Mouse (Mus musculus): ENCODE data around the gene Pitpnc1. TPM values are rescaled to one million over a fixed set of nuclear protein-coding genes. Genes with fewer than 3 reads are reported as not detected.

The Pitpnc1 gene
- polyA plus RNA-seq, 1 experiment from 2014 or later = 37.1 TPM

DNA sequence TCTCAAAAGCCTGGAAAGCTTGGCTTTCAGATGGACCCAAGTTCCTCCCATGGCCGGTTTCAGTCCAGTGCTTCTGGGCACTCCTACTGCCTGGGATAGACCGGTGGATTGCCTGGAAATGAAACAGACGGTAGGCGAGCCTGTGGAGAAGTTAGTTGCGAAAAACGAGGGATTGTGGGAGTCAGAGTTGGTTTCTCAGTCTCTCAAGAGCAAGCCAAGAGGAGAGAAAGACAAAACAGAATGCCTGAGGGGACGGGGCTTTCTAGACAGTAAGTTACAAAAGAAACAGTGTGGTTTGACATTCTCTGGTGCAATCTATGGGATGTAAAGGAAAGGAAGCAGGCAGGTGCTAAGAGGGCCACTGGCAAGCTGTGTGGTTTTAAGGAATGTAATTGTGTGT lies 216.3 kb downstream of the Pitpnc1 start:
- Histone ChIP-seq H3K4me1 (peaks cover 6% of the 10 kb centered on the region), H3K27ac (no peak overlapping the region), H3K36me3 (peaks cover 59% of the 10 kb centered on the region), H3K9me3 (replicated peaks) (no peaks in the 10 kb centered on the region), H3K4me3 (no peak overlapping the region), H3K27me3 (ENCODE audit: low read depth, poor library complexity, severe bottlenecking) (no peaks in the 10 kb centered on the region)
- no peak for DNase-seq (ENCODE audit: low spot score)
- 90% methylated on average over 7 of the region's 7 CpGs for WGBS

DNA sequence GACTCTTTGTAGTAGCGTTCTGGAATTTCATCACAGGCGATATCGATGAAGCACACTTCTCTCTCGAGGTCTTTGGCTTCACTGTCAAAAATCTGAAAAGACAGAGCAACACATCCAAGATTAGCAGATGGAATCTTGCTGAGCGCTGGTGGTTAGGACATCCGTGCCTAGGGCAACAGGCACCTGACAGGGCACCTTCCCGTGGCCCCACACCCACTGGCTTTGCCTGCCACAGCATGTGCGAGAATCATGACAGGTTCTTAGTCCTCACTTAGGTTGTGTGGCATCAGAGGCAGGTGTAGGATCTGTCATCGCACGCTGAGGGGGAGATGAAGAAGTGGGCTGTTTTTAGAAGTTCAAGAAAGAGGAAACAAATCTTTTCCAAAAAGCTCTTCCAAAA lies 218.5 kb downstream of the Pitpnc1 start:
- Histone ChIP-seq H3K4me3 (no peak overlapping the region), H3K27ac (no peak overlapping the region), H3K36me3 (peaks cover 72% of the 10 kb centered on the region), H3K4me1 (no peaks in the 10 kb centered on the region), H3K27me3 (ENCODE audit: low read depth, poor library complexity, severe bottlenecking) (no peaks in the 10 kb centered on the region), H3K9me3 (replicated peaks) (no peaks in the 10 kb centered on the region)
- WGBS = 95% methylated on average over 10 of the region's 10 CpGs
- DNase-seq (ENCODE audit: low spot score) = no peak

DNA sequence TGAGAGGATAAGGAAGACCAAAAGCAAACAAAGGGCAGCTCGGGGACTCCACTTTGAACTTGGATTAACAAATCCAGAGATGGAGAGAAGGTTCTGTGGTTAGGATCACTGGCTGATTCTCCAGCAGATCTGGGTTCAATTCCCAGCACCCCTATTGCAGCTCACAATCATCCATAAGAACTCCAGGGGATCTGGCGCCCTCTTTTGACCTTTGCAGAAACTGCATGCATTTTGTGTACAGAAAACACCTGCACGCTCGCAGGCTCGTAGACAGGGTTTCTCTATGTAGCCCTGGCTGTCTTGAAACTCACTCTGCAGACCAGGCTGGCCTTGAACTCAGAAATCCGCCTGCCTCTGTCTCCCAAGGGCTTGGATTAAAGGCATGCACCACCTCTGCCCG lies 219.0 kb downstream of the Pitpnc1 start:
- H3K4me1 ChIP-seq = no peaks in the 10 kb centered on the region
- H3K9me3 ChIP-seq (replicated peaks) = no peaks in the 10 kb centered on the region
- H3K27ac ChIP-seq = no peak overlapping the region
- H3K27me3 ChIP-seq (ENCODE audit: low read depth, poor library complexity, severe bottlenecking) = no peaks in the 10 kb centered on the region
- H3K36me3 ChIP-seq = peaks cover 77% of the 10 kb centered on the region
- WGBS = 85% methylated on average over 7 of the region's 7 CpGs
- DNase-seq (ENCODE audit: low spot score) = no peak
- no peak overlapping the region for H3K4me3 ChIP-seq

DNA sequence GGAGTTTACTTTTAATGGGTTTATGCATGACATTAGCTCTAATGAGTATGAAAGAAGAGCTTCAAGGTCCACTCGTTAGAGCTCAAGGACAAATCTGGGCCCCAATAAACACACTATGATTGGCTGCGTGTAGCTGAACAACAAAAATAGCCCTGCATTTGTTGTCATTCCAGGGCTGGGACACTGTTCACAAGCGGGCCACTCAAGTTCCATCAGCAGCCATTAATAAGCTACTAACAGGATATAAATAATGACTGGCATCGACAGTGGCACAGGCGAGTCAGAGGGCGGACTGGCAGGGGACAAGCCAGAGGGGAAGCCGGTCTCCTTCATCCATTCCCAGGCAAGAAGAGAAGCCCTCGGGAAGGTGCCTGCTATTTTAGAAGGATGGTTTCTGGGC lies 219.6 kb downstream of the Pitpnc1 start:
- H3K4me3 ChIP-seq = no peak overlapping the region
- H3K27ac ChIP-seq = no peak overlapping the region
- WGBS = 96% methylated on average over 8 of the region's 8 CpGs
- no peaks in the 10 kb centered on the region for H3K4me1 ChIP-seq
- no peaks in the 10 kb centered on the region for H3K27me3 ChIP-seq (ENCODE audit: low read depth, poor library complexity, severe bottlenecking)
- DNase-seq (ENCODE audit: low spot score) = no peak
- no peaks in the 10 kb centered on the region for H3K9me3 ChIP-seq (replicated peaks)
- peaks cover 83% of the 10 kb centered on the region for H3K36me3 ChIP-seq

DNA sequence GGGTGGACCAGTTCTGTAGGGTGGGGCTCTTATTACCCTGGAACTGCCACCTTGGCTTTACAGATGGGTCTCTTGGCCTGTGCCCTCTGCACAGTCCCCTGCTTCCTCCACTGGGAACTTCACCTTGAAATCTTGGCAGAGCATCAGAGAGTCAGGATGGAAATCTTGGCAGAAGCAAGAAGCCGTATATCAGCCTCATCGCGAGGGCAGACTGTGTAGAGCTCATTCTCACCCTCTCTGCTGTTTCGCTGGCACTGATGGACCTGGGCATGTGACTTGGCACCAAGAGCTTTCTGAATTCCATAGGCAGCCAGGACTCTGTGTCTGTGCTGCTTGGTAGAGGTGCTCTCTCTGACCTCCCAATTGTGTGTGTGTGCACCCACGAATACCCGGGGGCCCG lies 221.7 kb downstream of the Pitpnc1 start:
- no peaks in the 10 kb centered on the region for H3K27me3 ChIP-seq (ENCODE audit: low read depth, poor library complexity, severe bottlenecking)
- H3K9me3 ChIP-seq (replicated peaks) = no peaks in the 10 kb centered on the region
- peaks cover 86% of the 10 kb centered on the region for H3K36me3 ChIP-seq
- H3K4me1 ChIP-seq = no peaks in the 10 kb centered on the region
- 94% methylated on average over 7 of the region's 7 CpGs for WGBS
- no peak for DNase-seq (ENCODE audit: low spot score)
- no peak overlapping the region for H3K27ac ChIP-seq
- H3K4me3 ChIP-seq = no peak overlapping the region

DNA sequence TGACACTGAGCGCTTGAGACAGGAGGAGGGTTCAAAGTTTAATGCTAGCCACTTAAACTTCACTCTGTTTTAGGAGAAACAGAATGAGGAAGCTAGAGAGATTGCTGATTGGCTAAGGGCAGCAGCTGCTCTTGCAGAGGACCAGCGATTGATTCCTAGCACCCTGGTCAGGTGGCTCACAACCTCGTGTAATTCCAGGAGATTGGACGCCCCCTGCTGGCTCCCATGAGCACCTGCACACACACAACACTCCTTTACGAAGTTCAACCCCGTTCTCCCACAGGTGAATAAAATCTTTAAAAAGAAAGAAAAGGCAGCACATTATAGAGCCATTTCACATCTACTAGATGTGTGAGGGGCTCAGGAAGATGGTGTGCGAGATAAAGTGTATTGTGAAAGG lies 224.8 kb downstream of the Pitpnc1 start:
- peaks cover 66% of the 10 kb centered on the region for H3K36me3 ChIP-seq
- no peak overlapping the region for H3K27ac ChIP-seq
- no peak for DNase-seq (ENCODE audit: low spot score)
- no peaks in the 10 kb centered on the region for H3K4me1 ChIP-seq
- H3K27me3 ChIP-seq (ENCODE audit: low read depth, poor library complexity, severe bottlenecking) = no peaks in the 10 kb centered on the region
- WGBS = 90% methylated on average over 7 of the region's 7 CpGs
- H3K4me3 ChIP-seq = no peak overlapping the region
- H3K9me3 ChIP-seq (replicated peaks) = no peaks in the 10 kb centered on the region

DNA sequence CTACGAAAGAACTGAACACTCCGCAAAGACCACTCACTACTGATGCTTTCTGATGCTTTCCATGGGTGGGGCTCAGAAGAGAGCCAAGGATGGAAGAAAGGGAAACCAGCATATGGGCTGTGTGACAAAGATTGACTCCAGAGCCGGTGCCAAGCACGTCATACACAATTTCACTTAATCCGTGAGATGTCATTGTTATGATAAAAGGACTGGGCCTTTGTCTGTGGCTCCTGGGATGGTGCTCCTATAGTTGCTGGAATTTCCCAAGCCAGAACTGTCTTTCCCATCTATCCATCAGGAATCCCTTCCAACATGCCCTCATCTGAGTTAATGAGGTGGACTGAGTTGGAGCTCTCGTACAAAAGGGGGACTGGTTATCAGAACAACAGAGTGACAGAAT lies 227.4 kb downstream of the Pitpnc1 start:
- H3K27ac ChIP-seq = no peak overlapping the region
- no peak for DNase-seq (ENCODE audit: low spot score)
- no peaks in the 10 kb centered on the region for H3K27me3 ChIP-seq (ENCODE audit: low read depth, poor library complexity, severe bottlenecking)
- no peaks in the 10 kb centered on the region for H3K4me1 ChIP-seq
- peaks cover 41% of the 10 kb centered on the region for H3K36me3 ChIP-seq
- WGBS = 91% methylated on average over 6 of the region's 6 CpGs
- no peaks in the 10 kb centered on the region for H3K9me3 ChIP-seq (replicated peaks)
- H3K4me3 ChIP-seq = no peak overlapping the region

DNA sequence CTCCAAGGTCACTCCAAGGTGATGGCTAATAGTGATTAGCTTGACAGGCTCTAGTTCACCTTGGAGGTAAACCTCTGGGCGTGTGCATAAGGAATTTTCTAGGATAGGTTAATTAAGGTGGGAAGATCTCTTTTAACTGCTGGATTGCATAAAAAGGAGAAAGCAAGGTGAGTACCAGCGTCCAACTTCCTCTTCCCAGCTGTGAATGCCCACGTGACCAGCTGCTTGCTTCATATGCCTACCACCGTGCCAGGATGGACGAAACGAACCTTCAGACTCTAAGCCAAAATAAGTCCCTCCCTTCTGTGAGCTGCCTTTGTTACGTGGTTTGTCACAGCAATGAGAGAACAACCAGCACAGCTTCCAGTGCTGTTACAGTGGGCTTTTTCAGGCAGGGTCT lies 228.8 kb downstream of the Pitpnc1 start:
- WGBS = 90% methylated on average over 7 of the region's 7 CpGs

DNA sequence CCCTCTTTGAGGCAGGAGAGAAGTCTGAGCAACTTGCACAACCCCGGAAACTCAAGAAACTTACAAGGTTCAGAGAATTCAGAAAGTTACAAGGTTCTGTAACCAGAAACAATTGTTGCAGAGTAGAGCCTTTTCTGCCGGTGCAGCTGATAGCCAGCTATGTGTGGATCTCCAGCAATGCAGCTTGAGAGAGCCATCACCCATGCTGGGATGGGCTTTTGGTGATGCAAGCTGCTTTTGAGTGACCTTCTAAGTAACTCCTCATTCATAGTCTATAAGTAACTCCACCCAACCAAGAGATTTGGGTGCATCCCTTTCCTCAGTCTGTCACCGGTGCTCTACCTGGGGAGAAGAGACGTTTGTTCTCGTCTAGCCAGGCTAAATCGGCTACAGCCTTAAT lies 232.0 kb downstream of the Pitpnc1 start:
- no peaks in the 10 kb centered on the region for H3K27me3 ChIP-seq (ENCODE audit: low read depth, poor library complexity, severe bottlenecking)
- H3K27ac ChIP-seq = no peak overlapping the region
- peaks cover 12% of the 10 kb centered on the region for H3K36me3 ChIP-seq
- WGBS = 95% methylated on average over 6 of the region's 6 CpGs
- no peak for DNase-seq (ENCODE audit: low spot score)
- no peak overlapping the region for H3K4me3 ChIP-seq
- H3K4me1 ChIP-seq = no peaks in the 10 kb centered on the region
- no peaks in the 10 kb centered on the region for H3K9me3 ChIP-seq (replicated peaks)

More for the DNA sequence above, 228.8 kb downstream of the Pitpnc1 start:
- H3K4me1 ChIP-seq = no peaks in the 10 kb centered on the region
- no peak overlapping the region for H3K27ac ChIP-seq
- H3K36me3 ChIP-seq = peaks cover 32% of the 10 kb centered on the region
- DNase-seq (ENCODE audit: low spot score) = no peak
- H3K4me3 ChIP-seq = no peak overlapping the region
- no peaks in the 10 kb centered on the region for H3K9me3 ChIP-seq (replicated peaks)
- no peaks in the 10 kb centered on the region for H3K27me3 ChIP-seq (ENCODE audit: low read depth, poor library complexity, severe bottlenecking)

DNA sequence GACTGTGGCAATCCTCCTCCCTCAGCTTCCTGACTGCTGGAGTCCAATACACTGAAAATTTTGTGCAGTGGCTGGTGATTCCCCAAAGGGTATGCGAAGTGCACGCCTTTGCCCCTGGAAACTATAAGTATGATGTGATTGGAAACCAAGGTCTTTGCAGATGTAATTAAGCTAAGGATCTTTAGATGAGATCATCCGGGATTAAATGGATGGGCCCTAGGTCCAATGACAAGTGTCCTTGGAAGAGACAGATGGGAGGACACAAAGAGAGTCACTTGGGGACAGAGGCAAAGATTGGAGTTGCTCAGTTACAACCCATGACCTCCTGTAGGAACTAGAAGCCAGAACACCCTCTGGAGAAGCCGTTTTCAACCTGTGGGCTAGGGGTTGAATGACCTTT lies 233.0 kb downstream of the Pitpnc1 start:
- Histone ChIP-seq H3K27ac (no peak overlapping the region), H3K9me3 (replicated peaks) (no peaks in the 10 kb centered on the region), H3K4me1 (no peaks in the 10 kb centered on the region), H3K27me3 (ENCODE audit: low read depth, poor library complexity, severe bottlenecking) (no peaks in the 10 kb centered on the region), H3K36me3 (peaks cover 21% of the 10 kb centered on the region), H3K4me3 (no peak overlapping the region)
- DNase-seq (ENCODE audit: low spot score) = no peak
- 96% methylated on average over 4 of the region's 4 CpGs for WGBS

DNA sequence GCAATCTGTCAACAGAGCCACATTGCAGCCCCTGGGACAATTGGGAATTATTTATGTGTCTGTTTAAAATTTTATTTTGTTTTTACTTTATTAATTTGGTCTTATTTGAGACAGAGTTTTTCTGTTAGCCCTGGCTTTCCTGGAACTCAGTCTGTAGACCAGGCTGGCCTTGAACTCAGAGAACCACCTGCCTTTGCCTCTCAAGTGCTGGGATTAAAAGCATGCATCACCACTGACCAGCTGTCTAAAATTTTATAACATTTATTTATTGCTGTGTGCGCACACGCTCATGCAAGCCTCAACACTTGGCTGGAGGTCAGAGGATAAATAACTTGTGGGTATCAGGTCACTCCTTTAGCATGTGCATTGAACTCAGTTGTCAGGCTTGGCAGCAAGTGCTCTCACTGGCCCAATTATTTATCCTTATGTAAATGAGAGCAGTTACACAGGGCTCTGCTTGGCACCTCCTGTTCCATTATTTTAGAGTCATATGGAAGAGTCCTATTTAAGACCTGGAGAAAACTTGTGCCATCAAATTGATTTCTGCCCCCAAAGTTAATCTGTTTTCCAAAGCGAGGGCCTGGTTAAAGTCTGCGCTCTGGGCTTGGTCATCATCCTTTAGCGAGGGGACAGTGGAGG lies 237.1 kb downstream of the Pitpnc1 start:
- 91% methylated on average over 5 of the region's 5 CpGs for WGBS
- no peak for DNase-seq (ENCODE audit: low spot score)
- no peak overlapping the region for H3K4me3 ChIP-seq
- H3K27me3 ChIP-seq (ENCODE audit: low read depth, poor library complexity, severe bottlenecking) = no peaks in the 10 kb centered on the region
- no peaks in the 10 kb centered on the region for H3K9me3 ChIP-seq (replicated peaks)
- H3K36me3 ChIP-seq = peaks cover 41% of the 10 kb centered on the region
- H3K27ac ChIP-seq = no peak overlapping the region
- peaks cover 14% of the 10 kb centered on the region for H3K4me1 ChIP-seq

DNA sequence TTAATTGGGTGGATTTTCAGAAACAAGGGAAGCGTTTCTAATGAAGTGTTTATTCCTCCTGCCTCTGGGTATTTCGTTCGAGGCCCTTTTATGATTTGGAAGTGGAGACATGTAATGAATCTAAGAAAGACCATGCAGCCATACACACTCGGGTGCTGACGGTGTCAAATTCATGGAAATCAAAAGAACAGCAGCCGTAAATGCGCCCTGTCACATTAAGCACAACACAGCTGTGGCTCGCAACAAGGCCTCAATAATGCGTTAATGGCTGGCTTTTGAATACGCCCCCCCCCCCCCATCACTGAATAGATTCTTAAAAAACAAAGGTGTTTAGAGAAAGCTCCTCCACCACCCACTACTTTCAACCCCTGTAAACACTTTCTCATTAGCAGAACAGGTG lies 240.4 kb downstream of the Pitpnc1 start:
- Histone ChIP-seq H3K27ac (no peak overlapping the region), H3K4me3 (no peak overlapping the region), H3K4me1 (peaks cover 14% of the 10 kb centered on the region), H3K36me3 (peaks cover 67% of the 10 kb centered on the region), H3K27me3 (ENCODE audit: low read depth, poor library complexity, severe bottlenecking) (no peaks in the 10 kb centered on the region), H3K9me3 (replicated peaks) (no peaks in the 10 kb centered on the region)
- 49% methylated on average over 10 of the region's 10 CpGs for WGBS
- DNase-seq (ENCODE audit: low spot score) = no peak

DNA sequence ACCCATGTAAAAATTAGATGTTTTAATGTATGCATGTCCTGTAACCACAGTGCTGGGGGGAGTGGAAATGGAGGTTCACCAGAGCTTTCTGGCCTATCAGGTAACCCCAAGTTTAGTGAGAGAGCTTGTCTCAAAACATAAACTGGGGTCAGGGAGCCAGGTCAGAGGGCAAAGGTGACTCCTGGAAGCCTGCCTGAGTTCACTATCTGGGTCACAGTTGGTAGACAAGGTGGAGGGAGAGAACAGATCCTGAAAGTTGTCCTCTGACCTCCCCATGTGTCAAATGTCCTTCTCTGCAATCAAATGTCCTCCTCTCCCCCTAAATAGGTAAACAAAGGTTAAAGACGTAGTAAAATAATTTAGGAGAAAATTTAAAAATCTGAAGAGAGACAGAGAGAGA lies 244.1 kb downstream of the Pitpnc1 start:
- peaks cover 52% of the 10 kb centered on the region for H3K36me3 ChIP-seq
- no peaks in the 10 kb centered on the region for H3K9me3 ChIP-seq (replicated peaks)
- no peak overlapping the region for H3K27ac ChIP-seq
- no peak overlapping the region for H3K4me3 ChIP-seq
- WGBS = 96% methylated on average over 1 of the region's 1 CpGs
- peaks cover 38% of the 10 kb centered on the region for H3K4me1 ChIP-seq
- DNase-seq (ENCODE audit: low spot score) = no peak
- no peaks in the 10 kb centered on the region for H3K27me3 ChIP-seq (ENCODE audit: low read depth, poor library complexity, severe bottlenecking)

DNA sequence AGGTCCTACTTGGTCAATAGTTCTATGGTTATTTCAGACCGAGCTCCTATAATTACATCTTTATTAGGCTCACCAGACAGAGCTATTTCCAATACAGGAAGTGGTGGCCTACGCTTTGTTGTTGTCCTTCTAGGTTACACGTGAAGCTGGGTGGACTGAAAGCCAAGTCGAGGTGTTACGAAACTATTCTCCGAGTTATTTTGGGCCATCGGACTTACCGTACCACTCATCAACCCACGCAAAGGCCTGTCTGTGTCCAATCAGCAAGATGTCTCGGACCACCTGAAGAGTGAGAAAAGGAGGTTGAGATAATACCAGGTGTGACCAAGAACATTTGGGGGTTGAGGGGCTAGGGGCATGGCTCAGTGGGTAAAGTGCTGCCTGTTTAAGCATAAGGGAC lies 244.5 kb downstream of the Pitpnc1 start:
- no peak for DNase-seq (ENCODE audit: low spot score)
- H3K27me3 ChIP-seq (ENCODE audit: low read depth, poor library complexity, severe bottlenecking) = no peaks in the 10 kb centered on the region
- WGBS = 92% methylated on average over 10 of the region's 10 CpGs
- H3K4me3 ChIP-seq = no peak overlapping the region
- H3K4me1 ChIP-seq = peaks cover 38% of the 10 kb centered on the region
- peaks cover 48% of the 10 kb centered on the region for H3K36me3 ChIP-seq
- no peaks in the 10 kb centered on the region for H3K9me3 ChIP-seq (replicated peaks)
- no peak overlapping the region for H3K27ac ChIP-seq
